Mouse (Mus musculus) spleen, adult 10 weeks (tissue): ENCODE data around the gene Gm3667. TPM values are rescaled to one million over a fixed set of nuclear protein-coding genes. Genes with fewer than 3 reads are reported as not detected.

ENCODE experiments used
- polyA plus RNA-seq: library from polyadenylated mRNA; stranded (reverse); fragments of 350-450 nt; fragmentation: Illumina TruSeq; extraction: RNeasy Lipid Tissue Mini Kit (QIAGEN cat#74804); gene quantifications from one replicate; pipeline ENCODE4 v1.2.3, GENCODE M21; 2015; ENCODE audit warnings: low replicate concordance; ENCODE audit not compliant: insufficient read depth

Gene Gm3667
- 0.66 TPM for polyA plus RNA-seq

DNA sequence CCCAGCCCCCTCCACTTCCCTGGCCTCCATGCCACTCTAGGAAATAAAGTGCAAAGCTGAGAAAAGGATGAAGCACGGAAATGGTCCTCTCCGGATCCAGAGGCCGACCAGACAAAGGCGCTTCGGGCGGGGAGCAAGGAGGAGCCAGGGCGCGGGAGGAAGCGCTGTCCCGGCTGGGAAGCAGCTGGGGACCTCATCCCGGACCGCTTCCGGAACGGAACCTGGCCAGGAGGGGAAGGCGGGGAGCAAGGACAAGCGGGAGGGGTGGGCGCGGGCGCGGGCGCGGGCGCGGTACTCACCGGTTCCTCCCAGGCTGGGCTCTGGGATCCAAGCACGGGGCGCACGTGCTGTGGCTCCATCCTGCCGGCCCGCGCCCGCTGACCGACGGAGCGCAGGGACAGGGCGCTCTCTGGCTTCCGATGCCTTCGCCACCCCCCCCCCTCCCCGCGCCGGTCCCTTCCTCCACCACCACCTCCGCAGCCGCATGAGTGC is at the start of gene Gm3667:
Gene Gm3667, minus strand, starts transcription at position 442 of the 492 bp plus-strand sequence.

GRCm38 (mm10) chr14:6840211-6840610 is 49.6 kb downstream of the Gm3667 start, which contains the start of gene Gm3642:
Gene Gm3642 (minus strand): TSS chr14:6840311.

Other genes starting within 250 kb of the Gm3667 start
- gene Gm10251, start 205.8 kb downstream of the Gm3667 start, polyA plus RNA-seq: not detected
- not detected for gene Gm8050, start 169.7 kb downstream of the Gm3667 start, polyA plus RNA-seq
- gene Gm3636, start 147.6 kb downstream of the Gm3667 start, polyA plus RNA-seq: 4.9 TPM
- not detected for gene Gm8362, start 115.6 kb downstream of the Gm3667 start, polyA plus RNA-seq
- gene Gm3642, start 49.7 kb downstream of the Gm3667 start, polyA plus RNA-seq: not detected
- not detected for gene Gm6356, start 83.9 kb upstream of the Gm3667 start, polyA plus RNA-seq
- gene Gm10406, start 137.5 kb upstream of the Gm3667 start, polyA plus RNA-seq: 0.19 TPM
- gene Gm3685, start 155.0 kb upstream of the Gm3667 start, polyA plus RNA-seq: not detected
- gene Gm3696, start 210.7 kb upstream of the Gm3667 start, polyA plus RNA-seq: 0.94 TPM
- gene Gm6676, start 235.4 kb upstream of the Gm3667 start, polyA plus RNA-seq: not detected